Mouse (Mus musculus) lung, adult 18-20 months (tissue): ENCODE measurements around the gene Frmpd3.

Source experiments
- DNase-seq, 2 experiments: peaks; one replicate each; pipeline ENCODE4 v3.0.0; 2022; ENCODE audit warnings: mixed read lengths in 2 of 2

The Frmpd3 gene

GRCm38 (mm10) chrX:140456751-140457491 is 114.9 kb downstream of the Frmpd3 start:
- DNase-seq, result no peak

GRCm38 (mm10) chrX:140457502-140457901 is 115.4 kb downstream of the Frmpd3 start:
- DNase-seq, result no peak

- DNase-seq, result no peak
Measured at GRCm38 (mm10) chrX:140478231-140478630, 136.2 kb downstream of the Frmpd3 start.

GRCm38 (mm10) chrX:140479171-140479570 is 137.1 kb downstream of the Frmpd3 start:
- peak; percentile 27 to 55 for DNase-seq
